Mouse (Mus musculus) midbrain, embryonic 16.5 days (tissue): ENCODE results near the gene Gm1123. TPM values are rescaled to one million over a fixed set of nuclear protein-coding genes. Genes with fewer than 3 reads are reported as not detected.

Experiments used
- ATAC-seq: fragments of 200-750 bp; cut with Nextera tagmentation; 2 replicates; pipeline ENCODE4 v1.8.0; 2017; ENCODE audit warnings: moderate TSS enrichment
- H3K27ac ChIP-seq: fragments of 300-500 bp; sonication (generic); 2 replicates; pipeline ENCODE4 v1.5.1; 2014; ENCODE audit warnings: mild to moderate bottlenecking, low read length, mixed read lengths
- H3K27me3 ChIP-seq: fragments of 300-500 bp; sonication (generic); 2 replicates; pipeline ENCODE4 v1.6.1; 2014; ENCODE audit warnings: low read depth, low read length, mixed read lengths; ENCODE audit not compliant: control insufficient read depth, insufficient read depth
- H3K36me3 ChIP-seq: fragments of 300-500 bp; sonication (generic); 2 replicates; pipeline ENCODE4 v1.6.1; 2014; ENCODE audit warnings: mild to moderate bottlenecking, low read length, moderate library complexity, mixed read lengths; ENCODE audit not compliant: control insufficient read depth, insufficient read depth
- H3K4me1 ChIP-seq: fragments of 300-500 bp; sonication (generic); 2 replicates; pipeline ENCODE4 v1.6.1; 2014; ENCODE audit warnings: mild to moderate bottlenecking, low read length, mixed read lengths; ENCODE audit not compliant: control insufficient read depth, insufficient read depth
- H3K4me2 ChIP-seq: fragments of 300-500 bp; sonication (generic); 2 replicates; pipeline ENCODE4 v1.6.1; 2014; ENCODE audit warnings: mild to moderate bottlenecking, low read length, mixed read lengths
- H3K4me3 ChIP-seq: fragments of 300-500 bp; sonication (generic); 2 replicates; pipeline ENCODE4 v1.5.1; 2014; ENCODE audit warnings: low read depth, mild to moderate bottlenecking, low read length, moderate library complexity, mixed read lengths
- H3K9ac ChIP-seq: fragments of 300-500 bp; sonication (generic); 2 replicates; pipeline ENCODE4 v1.6.1; 2014; ENCODE audit warnings: low read depth, low read length, mixed read lengths
- H3K9me3 ChIP-seq: fragments of 300-500 bp; sonication (generic); replicated peaks from 2 replicates; pipeline ENCODE4 v1.6.1; 2014; ENCODE audit warnings: mild to moderate bottlenecking, low read length, mixed read lengths; ENCODE audit not compliant: control insufficient read depth, poor library complexity, severe bottlenecking
- WGBS: fragments of 180-500 bp; shearing (Covaris S2); extraction: QIAGEN DNeasy Blood & Tissue Kit; methylation state at CpG from one replicate; pipeline ENCODE4 v1.1.7; 2014; 5-methylcytosine and 5-hydroxymethylcytosine counted together
- polyA plus RNA-seq: library from polyadenylated mRNA; unstranded; fragments of >200 nt; fragmentation: Nextera tagmentation; extraction: Ambion mirVana; gene quantifications from 2 replicates; pipeline ENCODE4 v1.2.1, GENCODE M21; 2015

Gm1123 gene
- polyA plus RNA-seq, 1 experiment from 2014 or later, result 0.19 TPM

DNA sequence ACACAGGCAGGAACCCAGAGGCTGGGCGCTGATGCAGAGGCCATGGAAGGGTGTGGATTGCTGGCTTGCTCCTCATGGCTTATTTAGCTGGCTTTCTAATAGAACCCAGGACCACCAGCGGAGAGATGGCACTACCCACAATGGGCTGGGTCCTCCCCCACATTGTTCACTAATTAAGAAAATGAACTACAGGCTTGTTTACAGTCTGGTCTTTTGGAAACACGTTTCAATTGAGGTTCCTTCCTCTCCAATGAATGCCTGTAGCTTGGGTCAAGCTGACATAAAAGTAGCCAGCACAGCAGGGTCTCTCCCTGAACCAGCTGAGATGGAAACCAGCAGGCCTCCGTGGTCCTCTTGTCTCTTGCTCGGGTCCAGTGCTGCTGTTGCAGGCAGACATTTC is 14.3 kb downstream of the Gm1123 start:
- Histone ChIP-seq H3K4me1 (no peaks in the 10 kb centered on the region), H3K9ac (no peak overlapping the region), H3K27ac (no peak overlapping the region), H3K27me3 (no peaks in the 10 kb centered on the region), H3K9me3 (no peaks in the 10 kb centered on the region), H3K4me2 (no peak overlapping the region), H3K4me3 (no peak overlapping the region), H3K36me3 (no peaks in the 10 kb centered on the region)
- WGBS, result 19% methylated on average over 5 of the region's 5 CpGs
- no peak for ATAC-seq

DNA sequence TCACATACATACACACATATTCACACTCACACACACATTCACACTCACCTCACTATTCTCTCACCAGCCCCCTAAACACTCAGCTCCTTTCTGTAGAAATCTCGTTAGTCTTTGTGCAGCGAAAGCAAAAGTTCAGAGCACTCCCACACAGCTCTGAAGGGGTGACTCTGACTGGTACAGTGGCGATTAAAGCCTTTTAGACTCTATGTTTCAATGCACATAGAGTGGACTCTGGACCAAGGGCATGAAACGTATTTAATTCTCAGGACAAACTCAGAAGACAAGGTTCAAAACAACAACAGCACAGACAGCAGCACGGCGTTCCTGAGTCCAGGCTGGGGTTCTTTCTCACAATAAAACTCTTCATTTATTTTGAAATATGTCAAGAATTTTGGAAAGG is 17.8 kb downstream of the Gm1123 start:
- WGBS, result 82% methylated on average over 6 of the region's 6 CpGs
- H3K9ac ChIP-seq, result no peak overlapping the region

GRCm38 (mm10) chr9:99016759-99017158 is 18.8 kb downstream of the Gm1123 start:
- ATAC-seq, result no peak

More for the DNA sequence above, 17.8 kb downstream of the Gm1123 start:
- ATAC-seq, result no peak
- H3K27me3 ChIP-seq, result no peaks in the 10 kb centered on the region
- no peaks in the 10 kb centered on the region for H3K9me3 ChIP-seq
- H3K27ac ChIP-seq, result no peak overlapping the region
- H3K36me3 ChIP-seq, result no peaks in the 10 kb centered on the region
- H3K4me2 ChIP-seq, result no peak overlapping the region
- H3K4me1 ChIP-seq, result no peaks in the 10 kb centered on the region
- H3K4me3 ChIP-seq, result no peak overlapping the region

GRCm38 (mm10) chr9:99016301-99016700 is 19.2 kb downstream of the Gm1123 start:
- H3K27me3 ChIP-seq, result no peaks in the 10 kb centered on the region
- 66% methylated on average over 3 of the region's 3 CpGs for WGBS
- no peaks in the 10 kb centered on the region for H3K4me1 ChIP-seq
- no peak for ATAC-seq
- no peak overlapping the region for H3K4me3 ChIP-seq
- H3K9ac ChIP-seq, result no peak overlapping the region
- H3K27ac ChIP-seq, result no peak overlapping the region
- no peak overlapping the region for H3K4me2 ChIP-seq
- H3K9me3 ChIP-seq, result no peaks in the 10 kb centered on the region
- H3K36me3 ChIP-seq, result no peaks in the 10 kb centered on the region

More at GRCm38 (mm10) chr9:99016759-99017158, 18.8 kb downstream of the Gm1123 start:
- H3K9me3 ChIP-seq, result no peaks in the 10 kb centered on the region
- H3K4me2 ChIP-seq, result no peak overlapping the region
- no peak overlapping the region for H3K27ac ChIP-seq
- no peaks in the 10 kb centered on the region for H3K27me3 ChIP-seq
- H3K36me3 ChIP-seq, result no peaks in the 10 kb centered on the region
- H3K4me3 ChIP-seq, result no peak overlapping the region
- WGBS, result 86% methylated on average over 3 of the region's 3 CpGs
- H3K4me1 ChIP-seq, result no peaks in the 10 kb centered on the region
- no peak overlapping the region for H3K9ac ChIP-seq

DNA sequence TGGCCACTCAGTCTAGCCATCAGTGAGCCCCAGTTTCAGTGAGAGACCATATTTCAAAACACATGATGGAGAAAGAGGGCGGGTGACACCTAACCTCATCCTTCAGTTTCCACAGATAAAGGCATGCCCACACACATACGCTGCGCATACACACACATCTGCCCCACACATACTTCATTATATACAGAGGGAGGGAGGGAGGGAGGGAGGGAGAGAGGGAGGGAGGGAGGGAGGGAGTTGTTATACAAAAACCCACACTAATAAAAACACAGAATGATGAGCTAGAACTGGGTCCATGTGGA is 25.7 kb downstream of the Gm1123 start:
- WGBS, result 96% methylated on average over 3 of the region's 3 CpGs
- H3K9ac ChIP-seq, result no peak overlapping the region
- H3K4me2 ChIP-seq, result no peak overlapping the region
- no peaks in the 10 kb centered on the region for H3K9me3 ChIP-seq
- H3K4me1 ChIP-seq, result no peaks in the 10 kb centered on the region
- no peak overlapping the region for H3K27ac ChIP-seq
- peaks cover 8% of the 10 kb centered on the region for H3K36me3 ChIP-seq
- no peak for ATAC-seq
- no peaks in the 10 kb centered on the region for H3K27me3 ChIP-seq
- H3K4me3 ChIP-seq, result no peak overlapping the region

- Histone ChIP-seq H3K36me3 (peaks cover 8% of the 10 kb centered on the region), H3K4me3 (no peak overlapping the region), H3K27ac (no peak overlapping the region), H3K27me3 (no peaks in the 10 kb centered on the region), H3K9ac (no peak overlapping the region), H3K4me2 (no peak overlapping the region), H3K9me3 (no peaks in the 10 kb centered on the region), H3K4me1 (no peaks in the 10 kb centered on the region)
- ATAC-seq, result no peak
- WGBS, result 83% methylated on average over 12 of the region's 12 CpGs
These were observed 26.2 kb downstream of the Gm1123 start for GRCm38 (mm10) chr9:99009069-99009897.

GRCm38 (mm10) chr9:99001326-99001725 is 34.2 kb downstream of the Gm1123 start:
- Histone ChIP-seq H3K9me3 (no peaks in the 10 kb centered on the region), H3K27me3 (no peaks in the 10 kb centered on the region), H3K9ac (no peak overlapping the region), H3K4me2 (no peak overlapping the region), H3K4me1 (no peaks in the 10 kb centered on the region), H3K4me3 (no peak overlapping the region), H3K36me3 (peaks cover 23% of the 10 kb centered on the region), H3K27ac (no peak overlapping the region)
- 89% methylated on average over 6 of the region's 6 CpGs for WGBS
- no peak for ATAC-seq

- Histone ChIP-seq H3K4me3 (no peak overlapping the region), H3K9ac (no peak overlapping the region), H3K9me3 (no peaks in the 10 kb centered on the region), H3K36me3 (peaks cover 22% of the 10 kb centered on the region), H3K27ac (no peak overlapping the region), H3K4me1 (no peaks in the 10 kb centered on the region), H3K27me3 (no peaks in the 10 kb centered on the region), H3K4me2 (no peak overlapping the region)
- WGBS, result 84% methylated on average over 9 of the region's 9 CpGs
- no peak for ATAC-seq
These were observed 35.6 kb downstream of the Gm1123 start for GRCm38 (mm10) chr9:98999881-99000339.

DNA sequence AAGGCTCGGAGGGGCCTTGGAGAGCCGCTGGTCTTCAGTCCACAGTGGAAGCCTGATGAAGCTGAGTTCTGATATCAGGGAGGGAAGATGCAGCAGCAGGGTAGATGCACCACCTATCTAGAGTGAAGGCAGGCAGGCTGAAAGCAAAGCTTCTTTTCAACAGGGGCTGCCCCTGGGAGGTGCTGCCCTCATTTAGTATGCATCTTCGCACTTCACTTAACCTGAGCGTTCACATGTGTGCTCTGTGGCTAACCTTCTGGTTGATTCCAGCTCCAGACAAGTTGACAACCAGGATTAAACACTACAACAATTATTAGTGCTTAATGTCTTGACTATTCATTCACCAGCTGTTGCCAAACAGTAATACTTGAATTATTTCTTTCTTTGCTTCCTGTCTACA is 41.4 kb downstream of the Gm1123 start:
- H3K4me3 ChIP-seq, result no peak overlapping the region
- no peak overlapping the region for H3K4me2 ChIP-seq
- H3K9me3 ChIP-seq, result no peaks in the 10 kb centered on the region
- H3K36me3 ChIP-seq, result peaks cover 13% of the 10 kb centered on the region
- H3K4me1 ChIP-seq, result no peaks in the 10 kb centered on the region
- no peaks in the 10 kb centered on the region for H3K27me3 ChIP-seq
- H3K9ac ChIP-seq, result no peak overlapping the region
- no peak for ATAC-seq
- 87% methylated on average over 4 of the region's 4 CpGs for WGBS
- H3K27ac ChIP-seq, result no peak overlapping the region
